Comparison of ENCODE assay signal across 12 mouse cellular contexts in the genomic region with DNA sequence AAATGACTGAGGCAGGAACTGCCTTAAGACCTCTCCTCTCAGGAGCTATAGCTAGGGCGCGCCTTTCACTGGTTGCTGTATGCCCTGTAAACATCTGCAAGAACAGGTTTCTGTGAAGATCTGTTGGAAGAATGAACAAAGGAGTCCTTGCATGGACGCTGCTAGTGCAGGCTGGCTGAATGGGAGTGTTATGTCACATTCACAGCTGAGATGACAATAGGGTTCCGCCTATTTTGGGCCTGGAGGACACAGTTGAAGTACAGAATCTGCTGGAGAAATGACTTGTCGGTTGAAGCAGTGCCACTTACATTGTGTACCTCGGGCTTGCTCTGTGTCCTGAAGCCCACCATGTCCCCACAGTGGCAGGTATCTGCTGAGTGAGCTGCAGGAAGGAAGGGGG.
"Had no signal": no experiment of that assay in that cellular context is flagged by ENCODE, and none has a peak within 500 bp of the region (broad histone marks: within the 10 kb centered on the region; RNA-seq: fewer than 3 reads in every experiment).

No protein-coding gene starts in this region.

- H3K4me3 ChIP-seq: kidney, embryonic 15.5 days; liver, embryonic 13.5 days had no signal

- DNase-seq: kidney, adult 2 months; kidney, postnatal 10 days; kidney, postnatal 36 days; liver, embryonic 13.5 days; lung, adult 2 months; lung, postnatal 14 days; lung, postnatal 4 days; midbrain, embryonic 14.5 days; thymus, adult 2 months; thymus, postnatal 14 days; thymus, postnatal 4 days had no signal

- H3K27ac ChIP-seq: kidney, embryonic 15.5 days; liver, embryonic 13.5 days had no signal
